Mouse (Mus musculus) mammary gland, adult 2 months (tissue): Measurements from ENCODE around the gene Asb2. TPM values are rescaled to one million over a fixed set of nuclear protein-coding genes. Genes with fewer than 3 reads are reported as not detected.

Source experiments
- polyA plus RNA-seq: library from polyadenylated mRNA; depleted of rRNA; stranded (reverse); fragments of >200 nt; gene quantifications from 2 replicates; pipeline ENCODE4 v1.2.3, GENCODE M21; 2012; ENCODE audit warnings: low replicate concordance; rRNA removed

Asb2 gene
- polyA plus RNA-seq: 20.7 and 80.8 TPM in 2 replicates

GRCm38 (mm10) chr12:103355746-103356414, at the start of gene Asb2:
Gene Asb2, minus strand, starts transcription at chr12:103356001.

GRCm38 (mm10) chr12:103388505-103389347, 32.9 kb upstream of the Asb2 start, which contains the start of gene Otub2:
Gene Otub2, plus strand, starts transcription at chr12:103388682.

GRCm38 (mm10) chr12:103310744-103311267, 45.0 kb downstream of the Asb2 start, which contains the start of gene Fam181a:
Gene Fam181a, plus strand, starts transcription at chr12:103310975.

Other genes with a start within 250 kb of the Asb2 start
- 1.6 and 2.9 TPM in 2 replicates for gene Prima1, start 113.9 kb downstream of the Asb2 start, polyA plus RNA-seq
- not detected in 2 replicates for gene Fam181a, start 45.0 kb downstream of the Asb2 start, polyA plus RNA-seq
- 3.6 and 5.8 TPM in 2 replicates for gene Otub2, start 32.7 kb upstream of the Asb2 start, polyA plus RNA-seq
- 0.81 and 1.3 TPM in 2 replicates for gene 9330161L09Rik, start 51.8 kb upstream of the Asb2 start, polyA plus RNA-seq
- 29.2 and 49.9 TPM in 2 replicates for gene Ddx24, start 69.8 kb upstream of the Asb2 start, polyA plus RNA-seq
- gene Ifi27, start 78.2 kb upstream of the Asb2 start, polyA plus RNA-seq: 1,029 and 1,525 TPM in 2 replicates
- gene Ifi27l2a, start 87.7 kb upstream of the Asb2 start, polyA plus RNA-seq: 4,536 and 5,133 TPM in 2 replicates
- not detected in 2 replicates for gene Ifi27l2b, start 101.2 kb upstream of the Asb2 start, polyA plus RNA-seq
- 0.84 and 0.89 TPM in 2 replicates for gene Ppp4r4, start 176.3 kb upstream of the Asb2 start, polyA plus RNA-seq